Mouse (Mus musculus): ENCODE results near the gene Serpina3k. TPM values are rescaled to one million over a fixed set of nuclear protein-coding genes. Genes with fewer than 3 reads are reported as not detected.
A peak's percentile ranks its signal among the peaks of the same experiment; 100 is the strongest.
"Not testable (repeated sequence)": the region's sequence is repeated elsewhere in the genome, so short reads cannot be mapped to it uniquely, and the experiment has no call there.

The Serpina3k gene
- not detected for total RNA-seq (2022)

DNA sequence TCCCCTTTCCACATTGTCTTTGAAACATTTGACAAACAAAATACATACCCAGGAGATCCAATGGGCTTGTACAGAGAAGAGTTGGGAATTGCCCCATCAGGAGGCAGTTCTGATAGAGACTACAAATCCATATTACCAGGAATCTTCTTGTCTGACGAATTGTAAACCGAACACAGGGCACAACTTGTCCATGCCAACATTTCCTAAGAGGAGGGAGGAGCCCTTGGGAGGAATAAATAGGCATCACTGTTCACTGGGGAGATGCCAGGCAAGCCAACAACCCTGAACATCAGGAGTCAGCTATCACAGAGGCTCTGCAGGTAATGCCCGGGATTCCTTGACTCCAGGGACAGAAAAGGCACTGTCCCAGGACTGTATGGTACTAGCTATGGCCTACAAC, at the start of gene Serpina3k, which contains the start of gene Serpina3m:
Serpina3k (plus strand) TSS at position 261 of the 400 bp plus-strand sequence.
Serpina3m (plus strand) TSS at position 261 of the 400 bp plus-strand sequence.
- DNase-seq (ENCODE audit: low spot score in 2 of 2): not testable (repeated sequence)

DNA sequence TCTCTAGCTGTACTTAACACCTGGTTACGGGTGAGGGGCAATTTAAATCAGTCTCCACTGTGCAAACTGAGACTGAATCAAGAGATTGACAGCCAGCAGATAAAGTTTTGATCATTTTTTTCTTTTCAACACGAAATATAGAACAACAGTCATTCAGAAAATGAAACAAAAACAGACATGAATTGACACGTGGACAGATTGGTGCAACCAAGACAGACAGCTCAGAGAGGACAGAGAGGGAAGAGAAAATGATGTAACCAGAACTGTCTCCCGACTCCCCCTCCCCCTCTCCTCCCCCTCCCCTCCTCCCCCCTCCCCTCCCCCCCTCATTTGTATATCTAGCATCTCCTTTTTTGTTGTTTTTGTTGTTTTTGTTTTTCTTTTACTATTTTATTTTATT, 48.4 kb upstream of the Serpina3k start:
- DNase-seq (ENCODE audit: low spot score in 2 of 2): no peak

DNA sequence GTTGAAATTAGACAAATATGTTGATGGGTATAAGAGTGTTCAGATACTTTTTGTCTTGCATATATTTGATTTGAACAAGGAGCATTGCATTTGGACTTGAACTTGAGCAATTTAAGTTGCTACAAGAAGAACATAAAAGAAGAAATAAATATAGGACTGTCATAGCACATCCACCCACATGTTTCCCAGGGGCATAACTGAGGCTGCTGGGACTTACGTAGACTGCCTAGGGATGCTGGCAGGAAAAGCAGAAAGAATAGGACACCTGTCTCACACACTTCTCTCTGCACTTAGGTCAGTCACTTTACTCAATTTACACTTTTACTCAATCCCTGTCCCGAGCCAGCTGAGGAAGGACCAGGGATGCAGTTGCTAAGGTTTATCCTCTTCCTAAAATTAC, 44.3 kb upstream of the Serpina3k start:
- DNase-seq (ENCODE audit: low spot score in 2 of 2): no peak

DNA sequence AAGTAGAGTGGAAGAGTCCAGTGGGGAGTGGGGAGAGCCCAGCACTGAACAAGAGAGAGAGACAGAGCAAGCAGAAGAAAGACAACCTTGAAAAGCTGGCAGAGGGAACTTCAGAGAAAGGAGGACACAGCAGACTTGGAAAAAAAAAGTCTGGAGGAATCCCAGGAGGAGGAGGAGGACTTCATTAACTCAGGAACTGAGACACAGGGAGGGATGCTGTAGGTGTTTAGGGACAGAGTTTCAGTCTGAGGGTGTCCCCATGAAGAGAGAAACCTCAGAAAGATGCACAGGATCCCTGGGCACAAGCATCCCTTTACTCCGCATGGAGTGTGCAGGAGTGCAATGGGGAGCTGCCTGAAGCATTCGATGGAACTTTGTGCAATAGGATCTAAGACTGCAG, 40.2 kb upstream of the Serpina3k start:
- DNase-seq (ENCODE audit: low spot score in 2 of 2): no peak

DNA sequence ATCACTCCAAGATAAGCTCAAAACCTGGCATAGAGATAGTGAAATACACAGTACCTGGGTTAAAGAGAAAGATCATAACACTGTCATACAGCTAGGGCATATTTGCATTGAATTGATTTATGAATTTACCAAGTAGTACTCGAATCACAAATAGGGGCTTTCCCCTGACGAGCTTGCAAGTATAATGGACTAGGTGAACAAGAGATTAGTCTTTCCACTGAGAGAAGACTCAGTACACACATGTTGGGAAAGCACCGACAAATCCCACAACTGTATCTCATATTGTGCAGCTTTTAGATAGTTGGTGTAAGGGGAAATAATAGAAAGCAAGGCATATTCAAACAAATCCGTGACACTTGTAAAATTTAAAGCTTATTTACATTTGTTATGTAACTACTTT, 32.3 kb upstream of the Serpina3k start:
- DNase-seq (ENCODE audit: low spot score in 2 of 2): no peak

DNA sequence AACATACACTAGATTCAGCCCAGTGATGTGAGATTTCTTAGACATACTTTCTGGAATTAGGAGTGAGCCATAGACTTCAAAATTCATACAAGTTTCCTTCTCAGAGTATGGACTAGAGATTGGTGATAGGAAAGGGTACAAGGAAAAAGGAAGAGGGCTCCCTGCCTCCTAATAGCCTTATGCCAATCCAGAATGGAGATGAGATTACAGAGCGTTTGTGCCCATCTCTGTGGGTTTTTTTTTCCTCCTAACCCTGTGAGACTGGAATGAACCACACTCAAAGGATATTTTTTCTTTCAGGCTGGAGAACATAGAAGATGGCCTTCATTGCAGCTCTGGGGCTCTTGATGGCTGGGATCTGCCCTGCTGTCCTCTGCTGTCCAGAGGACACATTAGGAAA, 24.0 kb upstream of the Serpina3k start, which contains the start of gene Serpina3j:
Serpina3j (plus strand) TSS at position 301 of the 400 bp plus-strand sequence.
- no peak for DNase-seq (ENCODE audit: low spot score in 2 of 2)

DNA sequence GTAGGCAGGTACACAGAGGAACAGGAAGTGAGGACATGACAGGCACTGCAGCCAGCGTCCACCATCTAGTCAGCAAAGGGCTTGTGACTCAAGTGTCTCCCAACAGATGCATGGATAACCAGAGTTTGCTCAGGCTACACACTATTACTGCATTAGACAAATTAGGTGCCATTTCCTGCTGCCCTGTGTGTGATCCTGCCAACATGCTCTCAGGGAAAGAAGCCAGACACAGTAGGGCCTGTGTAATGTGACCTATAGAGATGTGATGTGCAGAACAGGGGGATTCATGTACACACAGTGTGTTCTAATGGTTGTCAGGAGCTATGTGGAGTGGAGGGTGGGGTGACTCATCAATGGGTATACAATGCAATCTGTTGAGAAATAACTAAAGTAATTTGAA, 15.8 kb upstream of the Serpina3k start:
- no peak for DNase-seq (ENCODE audit: low spot score in 2 of 2)

DNA sequence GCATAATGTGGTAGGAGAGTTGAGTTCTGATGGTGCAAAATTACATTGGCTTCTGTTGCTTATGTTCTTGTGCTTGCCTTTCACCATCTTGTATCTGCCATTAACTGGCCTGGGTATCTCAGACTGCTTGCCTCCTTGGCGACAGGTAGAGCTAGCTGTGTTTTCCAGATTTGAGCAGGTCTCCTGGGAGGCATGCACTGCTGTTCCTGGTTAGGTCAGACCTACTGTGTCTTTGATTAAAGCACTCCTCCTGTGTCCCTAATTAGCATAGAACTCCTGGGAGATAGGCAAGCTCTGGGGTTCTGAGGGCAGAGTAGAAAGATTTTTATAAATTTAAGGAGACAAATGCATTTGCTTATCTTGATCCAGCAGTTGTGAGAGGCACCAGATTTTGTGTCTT, 6.6 kb upstream of the Serpina3k start:
- DNase-seq (ENCODE audit: low spot score in 2 of 2): no peak

DNA sequence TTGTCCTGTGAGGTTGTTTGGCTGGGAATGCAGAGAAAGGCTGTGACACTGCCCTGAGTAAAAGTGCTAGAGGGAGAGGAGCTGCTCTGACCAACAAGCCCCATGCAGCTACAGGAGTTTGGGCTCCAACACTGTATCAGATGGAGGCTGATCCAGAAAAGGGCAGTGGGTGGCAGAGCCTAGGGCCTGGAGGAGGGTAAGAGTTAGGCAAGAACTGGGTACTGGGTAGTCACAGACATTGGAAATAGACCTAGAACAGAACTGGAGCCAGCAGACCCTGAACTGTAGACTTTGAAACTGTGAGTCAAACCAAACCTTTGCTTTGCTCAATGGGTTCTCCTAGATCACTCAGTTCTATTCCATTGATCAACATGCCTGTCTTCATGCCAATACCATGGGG, 1.4 kb upstream of the Serpina3k start:
- not testable (repeated sequence) for DNase-seq (ENCODE audit: low spot score in 2 of 2)

DNA sequence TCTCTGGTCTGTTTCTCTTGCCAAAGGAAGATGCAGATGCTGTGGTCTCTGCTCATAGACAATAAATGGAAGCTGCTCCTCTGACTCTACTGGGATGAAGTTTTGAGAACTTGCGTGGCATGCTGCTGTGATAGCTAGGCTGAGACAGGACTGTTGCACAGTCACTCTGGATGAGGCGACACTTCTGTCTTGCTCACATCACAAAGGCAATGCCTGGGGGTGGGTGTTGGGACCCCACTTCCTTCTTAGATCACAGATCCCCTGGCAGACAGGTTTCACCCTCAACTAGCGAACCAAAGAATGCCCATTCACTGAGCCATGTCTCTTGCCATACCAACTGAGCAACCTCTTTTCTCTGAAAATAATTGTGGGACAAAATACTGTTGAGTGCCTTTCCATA, 419 bp downstream of the Serpina3k start:
- DNase-seq (ENCODE audit: low spot score in 2 of 2): no peak

DNA sequence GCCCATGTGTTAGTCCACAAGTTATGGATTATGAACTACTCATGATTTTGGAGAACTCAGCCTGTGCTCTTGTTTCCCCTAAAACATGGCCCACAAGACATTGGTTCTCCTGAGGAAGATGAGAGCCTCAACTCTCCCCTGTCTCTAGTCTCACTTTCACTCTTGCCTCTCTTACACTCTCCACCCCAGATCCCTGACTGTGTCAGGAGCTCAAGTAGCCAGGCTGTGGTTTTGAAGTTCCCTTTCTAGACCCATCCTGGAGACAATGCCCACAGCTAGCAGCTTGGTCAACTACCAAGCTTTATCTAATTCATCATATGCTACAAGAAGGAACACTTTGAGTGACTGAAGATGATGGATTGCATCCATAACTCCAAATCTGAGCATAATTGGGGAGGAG, 4.2 kb downstream of the Serpina3k start:
- DNase-seq (ENCODE audit: low spot score in 2 of 2): not testable (repeated sequence)

DNA sequence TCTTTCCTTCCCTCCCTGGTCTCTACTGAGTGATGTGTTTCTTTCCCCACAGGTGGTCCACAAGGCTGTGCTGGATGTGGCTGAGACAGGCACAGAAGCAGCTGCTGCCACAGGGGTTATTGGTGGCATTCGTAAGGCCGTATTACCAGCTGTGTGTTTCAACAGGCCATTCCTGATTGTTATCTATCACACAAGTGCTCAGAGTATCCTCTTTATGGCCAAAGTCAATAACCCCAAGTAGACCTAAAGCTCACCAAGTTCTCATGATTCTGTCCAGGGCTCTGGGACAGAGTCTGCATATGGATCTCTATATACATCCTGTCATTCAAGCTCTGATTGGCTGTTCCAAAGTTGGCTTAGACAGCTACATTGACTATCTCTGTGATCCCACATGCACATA, 6.9 kb downstream of the Serpina3k start:
- DNase-seq (ENCODE audit: low spot score in 2 of 2): no peak

DNA sequence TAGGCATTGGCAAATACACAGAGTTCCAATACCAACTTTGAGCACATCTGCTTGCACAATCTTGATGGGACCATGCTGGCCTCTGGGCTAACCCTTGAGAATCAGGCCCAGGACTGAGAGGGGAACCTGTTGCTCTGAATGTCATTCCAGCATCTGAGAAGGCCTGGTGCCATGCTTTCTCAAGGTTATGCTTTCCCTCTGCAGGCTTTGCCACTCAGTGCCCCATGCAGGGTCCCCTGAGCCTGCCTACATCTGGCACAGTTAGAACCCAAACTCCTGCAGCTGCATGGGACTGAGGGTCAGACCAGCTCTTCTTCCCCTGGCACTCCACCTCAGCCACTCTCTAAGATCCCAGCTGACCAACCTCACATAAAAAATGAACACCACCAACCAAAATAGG, 7.4 kb downstream of the Serpina3k start:
- no peak for DNase-seq (ENCODE audit: low spot score in 2 of 2)

DNA sequence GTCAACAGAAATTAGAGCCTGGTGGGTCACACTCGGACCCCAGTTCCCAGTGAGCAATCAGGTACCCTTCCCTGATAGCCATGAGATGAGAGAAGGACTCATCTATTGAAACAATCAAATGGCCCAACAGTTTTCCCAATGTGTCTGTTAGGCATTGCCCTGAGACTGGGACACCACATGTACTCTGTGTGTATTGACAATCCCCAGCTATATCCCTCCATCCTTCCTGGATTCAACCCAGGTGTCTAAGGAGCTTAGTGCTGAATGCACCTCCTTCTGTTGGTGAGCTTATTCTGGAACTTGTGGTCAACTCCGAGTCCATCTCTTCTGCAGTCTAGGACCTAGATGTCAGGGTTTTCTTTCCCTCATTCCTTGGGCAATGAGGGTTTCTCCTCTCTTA, 8.8 kb downstream of the Serpina3k start:
- DNase-seq (ENCODE audit: low spot score in 2 of 2): no peak

DNA sequence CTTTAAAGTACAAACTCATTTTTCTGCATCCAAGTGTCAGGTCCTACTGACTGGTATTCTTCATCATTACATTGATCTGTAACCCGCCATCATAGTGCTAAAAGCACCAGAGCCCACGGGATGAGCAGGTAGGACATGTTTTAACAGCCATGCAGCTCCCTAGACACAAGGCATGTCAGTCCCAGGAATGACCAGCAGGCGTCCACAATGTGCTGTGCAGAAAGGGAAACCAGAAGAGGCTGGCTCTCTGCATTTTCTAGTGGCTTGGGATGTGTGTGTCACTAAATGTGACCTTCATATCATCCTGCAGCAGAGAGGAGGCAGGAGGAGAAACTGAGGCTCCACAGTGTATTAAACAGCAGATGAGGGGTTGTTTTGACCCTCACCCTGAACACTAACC, 13.5 kb downstream of the Serpina3k start:
- DNase-seq (ENCODE audit: low spot score in 2 of 2): peak in 1 of 2 experiments; percentile 55

DNA sequence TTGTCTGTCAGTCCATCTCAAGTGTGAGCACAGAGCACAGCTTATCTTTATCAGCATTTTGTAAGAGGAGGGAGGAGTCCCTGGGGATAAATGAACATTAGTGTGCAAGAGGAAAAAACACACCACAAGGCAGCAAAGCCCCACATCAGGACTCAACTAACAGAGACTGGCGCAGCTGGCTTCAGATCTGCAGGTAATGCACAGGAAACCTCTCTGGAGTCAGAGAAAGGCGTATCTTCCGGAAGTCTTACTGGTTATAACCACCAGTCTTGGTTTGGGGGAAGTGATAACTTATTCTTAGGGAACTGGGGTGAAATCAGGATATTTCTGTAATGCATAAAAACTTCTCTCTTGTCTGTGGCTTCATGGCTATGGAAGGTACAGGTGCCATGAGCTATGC, 17.7 kb downstream of the Serpina3k start:
- DNase-seq (ENCODE audit: low spot score in 2 of 2): no peak

DNA sequence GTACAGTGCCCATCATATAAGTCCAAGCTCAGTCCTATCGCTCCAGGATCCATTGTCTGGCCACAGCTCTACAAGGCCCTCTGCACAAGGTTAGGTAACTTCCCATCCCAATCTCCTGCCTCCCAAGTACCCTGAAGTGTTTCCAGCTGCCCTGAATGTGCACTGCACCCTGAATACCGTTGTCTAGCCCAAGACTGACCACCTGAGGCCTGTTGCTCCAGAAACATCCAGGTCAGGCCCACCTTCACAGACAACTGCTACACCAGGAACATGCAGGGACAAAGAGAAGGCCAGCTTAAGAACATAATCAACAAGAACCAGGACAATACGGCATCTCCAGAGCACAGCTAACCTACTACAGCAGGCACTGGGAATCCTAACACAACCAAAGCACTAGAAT, 31.7 kb downstream of the Serpina3k start:
- DNase-seq (ENCODE audit: low spot score in 2 of 2): no peak

DNA sequence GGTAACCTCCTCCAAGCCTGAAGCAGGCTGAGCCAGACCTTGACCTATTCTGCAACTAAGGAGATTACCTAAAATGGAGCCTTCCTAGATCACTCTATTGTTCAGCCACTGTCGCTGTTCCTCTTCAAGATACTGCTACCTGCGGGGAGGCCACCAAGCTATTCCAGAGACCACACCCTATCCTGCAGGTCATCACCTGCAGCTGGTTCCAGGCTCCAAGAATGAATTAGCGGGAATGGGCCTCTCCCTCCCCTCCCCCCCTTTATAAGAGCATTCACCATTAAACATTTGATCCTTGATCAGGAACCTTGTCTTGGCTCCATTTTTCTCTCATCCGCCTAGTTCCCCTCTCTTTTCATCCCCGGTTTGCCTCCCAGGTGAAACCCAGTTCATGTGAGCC, 38.9 kb downstream of the Serpina3k start:
- not testable (repeated sequence) for DNase-seq (ENCODE audit: low spot score in 2 of 2)

DNA sequence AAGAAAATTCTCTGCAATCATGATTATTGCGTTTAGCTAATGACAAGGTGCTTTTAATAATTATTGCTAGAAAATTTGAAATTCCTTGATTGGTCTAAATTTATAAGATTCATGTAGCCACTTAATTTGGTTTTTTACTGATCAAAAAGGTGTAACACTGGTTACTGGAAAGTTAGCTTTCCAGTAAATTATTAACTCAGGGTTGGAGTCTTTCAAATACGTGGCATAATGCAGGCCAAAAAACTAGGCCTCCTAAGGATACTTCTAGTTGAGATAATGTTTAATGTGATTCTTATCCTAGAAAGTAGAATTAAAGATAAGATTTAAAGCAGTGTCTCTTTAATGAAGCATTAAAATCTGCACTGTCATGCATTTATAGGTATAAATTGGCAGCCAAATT, 40.1 kb downstream of the Serpina3k start:
- not testable (repeated sequence) for DNase-seq (ENCODE audit: low spot score in 2 of 2)

DNA sequence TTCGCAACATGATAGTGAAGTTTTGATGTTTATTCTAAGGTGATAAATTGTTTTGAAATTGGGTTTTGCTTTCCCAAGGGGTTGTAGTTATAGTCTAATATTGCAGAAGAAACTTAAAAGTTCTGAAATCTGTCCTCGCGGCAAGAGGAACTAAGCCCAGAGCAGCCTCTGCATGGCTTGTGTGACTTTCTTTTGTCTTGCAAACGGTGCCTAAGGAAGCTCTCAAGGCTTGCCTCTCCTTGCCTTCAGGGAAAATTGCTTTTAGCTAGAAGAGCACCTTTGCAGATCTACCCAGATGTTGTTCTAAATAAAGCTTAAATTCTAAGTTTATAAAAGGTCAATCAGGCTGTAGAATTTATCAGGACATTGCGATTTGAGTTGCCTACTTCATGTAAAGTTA, 40.5 kb downstream of the Serpina3k start:
- DNase-seq (ENCODE audit: low spot score in 2 of 2): not testable (repeated sequence)

DNA sequence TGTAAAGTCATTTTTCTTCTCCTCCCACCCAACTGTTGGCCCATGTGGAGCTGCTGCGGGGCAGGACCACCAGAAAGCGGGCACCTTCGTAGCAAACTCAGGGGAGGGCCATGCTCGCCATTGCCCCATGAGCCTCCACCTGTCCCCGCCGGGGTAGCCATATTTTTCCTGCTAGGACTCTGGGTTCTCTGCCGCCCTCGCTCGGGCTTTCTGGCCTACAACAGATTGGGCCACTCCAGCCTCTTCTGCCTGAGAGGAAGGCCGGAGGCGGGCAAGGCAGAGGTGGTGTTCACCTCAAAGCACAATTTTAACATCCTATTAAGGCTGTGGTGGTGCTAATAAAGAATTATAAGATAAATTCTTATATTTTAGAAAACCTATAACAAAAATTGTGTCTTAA, 41.6 kb downstream of the Serpina3k start:
- DNase-seq (ENCODE audit: low spot score in 2 of 2): no peak

DNA sequence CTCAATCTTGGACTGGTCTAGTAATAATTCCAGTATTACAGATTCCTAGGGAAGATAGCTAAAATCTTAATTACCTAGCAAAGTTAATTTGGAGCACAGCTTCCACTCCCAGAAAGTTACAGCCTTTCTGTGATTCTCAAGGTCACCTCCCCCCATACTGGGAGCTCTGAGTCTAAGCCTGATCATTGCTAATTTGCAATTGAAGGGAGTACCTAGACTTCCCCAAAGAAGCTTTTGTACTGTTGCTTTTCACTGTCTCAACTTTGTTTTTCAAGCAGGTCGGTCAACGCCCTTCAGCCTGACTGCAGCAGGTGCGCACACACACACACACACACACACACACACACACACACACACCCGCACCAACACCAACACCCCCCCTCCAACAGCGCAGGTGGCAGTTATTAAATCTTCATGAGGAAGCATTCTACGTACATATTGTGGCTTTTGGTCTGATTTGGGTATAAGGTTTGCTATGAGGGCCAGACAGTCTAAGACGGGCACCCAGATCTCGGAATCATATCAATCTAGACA, 42.9 kb downstream of the Serpina3k start:
- not testable (repeated sequence) for DNase-seq (ENCODE audit: low spot score in 2 of 2)

DNA sequence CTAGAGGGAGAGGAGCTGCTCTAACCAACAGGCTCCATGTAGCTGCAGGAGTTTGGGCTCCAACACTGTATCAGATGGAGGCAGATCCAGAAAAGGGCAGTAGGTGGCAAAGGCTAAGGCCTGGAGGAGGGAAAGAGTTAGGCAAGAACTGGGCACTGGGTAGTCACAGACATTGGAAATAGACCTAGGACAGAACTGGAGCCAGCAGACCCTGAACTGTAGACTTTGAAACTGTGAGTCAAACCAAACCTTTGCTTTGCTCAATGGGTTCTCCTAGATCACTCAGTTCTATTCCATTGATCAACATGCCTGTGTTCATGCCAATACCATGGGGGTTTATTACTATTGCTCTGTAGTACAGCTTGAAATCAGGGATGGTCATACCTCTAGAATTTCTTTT, 47.7 kb downstream of the Serpina3k start:
- DNase-seq (ENCODE audit: low spot score in 2 of 2): not testable (repeated sequence)

DNA sequence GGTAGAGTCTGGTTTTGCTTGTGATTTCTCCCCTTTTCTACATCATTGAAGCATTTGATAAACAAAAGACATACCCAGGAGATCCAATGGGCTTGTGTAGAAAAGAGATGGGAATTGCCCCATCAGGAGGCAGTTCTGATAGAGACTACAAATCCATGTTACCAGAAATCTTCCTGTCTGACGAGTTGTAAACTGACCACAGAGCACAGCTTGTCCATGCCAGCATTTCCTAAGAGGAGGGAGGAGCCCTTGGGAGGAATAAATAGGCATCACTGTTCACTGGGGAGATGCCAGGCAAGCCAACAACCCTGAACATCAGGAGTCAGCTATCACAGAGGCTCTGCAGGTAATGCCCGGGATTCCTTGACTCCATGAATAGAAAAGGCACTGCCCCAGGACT, 48.6 kb downstream of the Serpina3k start:
- not testable (repeated sequence) for DNase-seq (ENCODE audit: low spot score in 2 of 2)

Measured in layer of hippocampus, adult 8-10 months (tissue).